11 mouse cellular contexts compared by ENCODE assay signal in the genomic region with DNA sequence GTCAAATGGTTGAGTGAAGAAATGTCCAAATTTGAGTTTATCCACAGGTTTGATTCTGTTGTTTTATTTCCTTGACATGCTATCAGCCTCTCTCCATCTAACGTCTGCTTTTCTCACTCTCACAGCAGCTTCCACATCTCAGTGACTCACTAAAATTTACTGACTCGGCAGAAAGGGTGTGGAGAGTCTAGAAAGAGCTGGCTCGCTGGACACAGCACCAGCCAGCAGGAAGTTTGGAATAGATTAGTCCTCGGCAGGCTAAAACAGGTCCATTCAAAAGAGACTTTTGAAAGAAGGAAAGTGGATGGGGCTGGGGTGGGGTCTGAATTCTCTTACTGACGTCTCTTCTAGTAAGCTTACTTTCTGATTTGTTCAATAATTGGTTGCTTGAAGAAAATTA. TPM values are rescaled to one million over a fixed set of nuclear protein-coding genes. Genes with fewer than 3 reads are reported as not detected.
DNase-seq lines count a peak whose midpoint lies in the region; ATAC-seq and TF ChIP-seq lines count a peak whose summit lies in the region.
"Had no signal": no experiment of that assay in that cellular context is flagged by ENCODE, and none has a peak within 500 bp of the region (broad histone marks: within the 10 kb centered on the region; RNA-seq: fewer than 3 reads in every experiment).

No protein-coding gene starts in this region.

- H3K9me3 ChIP-seq in hindbrain, postnatal 0 days (ENCODE audit: low read length): no peaks in the 10 kb centered on the region
- no peaks in the 10 kb centered on the region for H3K9me3 ChIP-seq in hindbrain, embryonic 10.5 days
- H3K9me3 ChIP-seq: hindbrain, embryonic 15.5 days had no signal

- DNase-seq in embryo, embryonic 11 days: peak; percentile 42
- DNase-seq in embryo, embryonic 9.5 days (ENCODE audit: extremely low spot score): no peak
- peak; percentile 27 for DNase-seq in hindbrain, postnatal 0 days (ENCODE audit: low spot score)
- DNase-seq in hindbrain, embryonic 10.5 days (ENCODE audit: low spot score): no peak
- DNase-seq in urinary bladder, postnatal 14 days (ENCODE audit: low spot score): peak; percentile 9
- DNase-seq in urinary bladder, adult 18-20 months (ENCODE audit: low spot score in 2 of 2): no peak
- DNase-seq: B cell, adult 2 months had no signal

- H3K9ac ChIP-seq in hindbrain, postnatal 0 days (replicated peaks; ENCODE audit: low read length): no peak overlapping the region
- H3K9ac ChIP-seq: hindbrain, embryonic 15.5 days; liver, embryonic 14.5 days had no signal

- peak; percentile 77 for ATAC-seq in hindbrain, postnatal 0 days
- ATAC-seq in inflammation-experienced regulatory T-cells, adult 6 months: no peak
- no peak for ATAC-seq in cerebellum, adult (ENCODE audit: insufficient number of reproducible peaks, low FRiP score, low TSS enrichment)

- H3K36me3 ChIP-seq in hindbrain, postnatal 0 days (ENCODE audit: insufficient read depth, low read length): no peaks in the 10 kb centered on the region
- no peaks in the 10 kb centered on the region for H3K36me3 ChIP-seq in hindbrain, embryonic 10.5 days

- H3K4me3 ChIP-seq in hindbrain, postnatal 0 days (ENCODE audit: low read length): no peak overlapping the region
- no peak overlapping the region for H3K4me3 ChIP-seq in hindbrain, embryonic 10.5 days
- H3K4me3 ChIP-seq: hindbrain, embryonic 15.5 days had no signal

- no peaks in the 10 kb centered on the region; the same call in 1 of the 2 replicates for H3K4me1 ChIP-seq in hindbrain, postnatal 0 days (ENCODE audit: insufficient read depth, low read length)
- 0 out of 2 replicates have a peak, but pooled peaks cover 6% of the 10 kb centered on the region for H3K4me1 ChIP-seq in hindbrain, embryonic 10.5 days (replicated peaks)
- H3K4me1 ChIP-seq: hindbrain, embryonic 15.5 days had no signal

- WGBS in hindbrain, postnatal 0 days: 17% methylated on average over 5 of the region's 5 CpGs
- WGBS in hindbrain, embryonic 10.5 days: 35% methylated on average over 5 of the region's 5 CpGs

- TF ChIP-seq CTCF in hindbrain, postnatal 0 days (IDR thresholded peaks at IDR 0.05; ENCODE audit: low read depth): no peak

- H3K4me2 ChIP-seq in hindbrain, postnatal 0 days (ENCODE audit: low read depth, low read length): no peak overlapping the region
- H3K4me2 ChIP-seq: hindbrain, embryonic 15.5 days had no signal

- no peak overlapping the region for H3K27ac ChIP-seq in hindbrain, postnatal 0 days
- no peak overlapping the region for H3K27ac ChIP-seq in hindbrain, embryonic 10.5 days
- H3K27ac ChIP-seq: hindbrain, embryonic 15.5 days; liver, embryonic 14.5 days had no signal

- no peaks in the 10 kb centered on the region for H3K27me3 ChIP-seq in hindbrain, postnatal 0 days (ENCODE audit: insufficient read depth, low read length)
- H3K27me3 ChIP-seq in hindbrain, embryonic 10.5 days (ENCODE audit: insufficient read depth, poor library complexity, severe bottlenecking): no peaks in the 10 kb centered on the region
- H3K27me3 ChIP-seq: hindbrain, embryonic 15.5 days had no signal

RNA-seq across cellular contexts. Expression of gene Plek, which starts 33.9 kb away (rescaled TPM):
- total RNA-seq in hindbrain, postnatal 0 days (2014; rRNA removed): 3.3 and 3.7 TPM in 2 replicates
- 4.0 and 4.1 TPM in 2 replicates for polyA plus RNA-seq in hindbrain, postnatal 0 days (2015; fragmentation: Nextera tagmentation; extraction: Ambion mirVana)
- 4.7 and 4.9 TPM in 2 replicates for polyA plus RNA-seq in hindbrain, embryonic 10.5 days (2016; fragmentation: Nextera tagmentation; extraction: Ambion mirVana)
- polyA plus RNA-seq in inflammation-experienced regulatory T-cells, adult 6 months (2017; shearing (Covaris generic)): 100 to 1,000 TPM in 1 of 3 experiments, 1 to 10 TPM in 2; 3.7 to 107 (median 5.9) TPM

RNA-seq across cellular contexts. Expression of gene Cnrip1, which starts 34.7 kb away (rescaled TPM):
- total RNA-seq in hindbrain, postnatal 0 days (2014; rRNA removed): 97.9 and 116 TPM in 2 replicates
- polyA plus RNA-seq in hindbrain, postnatal 0 days (2015; fragmentation: Nextera tagmentation; extraction: Ambion mirVana): 195 and 197 TPM in 2 replicates
- 17.5 and 22.5 TPM in 2 replicates for polyA plus RNA-seq in hindbrain, embryonic 10.5 days (2016; fragmentation: Nextera tagmentation; extraction: Ambion mirVana)
- polyA plus RNA-seq in inflammation-experienced regulatory T-cells, adult 6 months (2017; shearing (Covaris generic)): 10 to 100 TPM in 2 of 3 experiments, 1 to 10 TPM in 1; 6.2 to 14.0 (median 11.5) TPM

Comparison
In these comparisons a context has a peak if more than half of its experiments do, and no peak if none do; other contexts are left out.
1. DNase-seq: peak in embryo, embryonic 11 days (single experiment), hindbrain, postnatal 0 days (single experiment) and urinary bladder, postnatal 14 days (single experiment); none in embryo, embryonic 9.5 days (single experiment), hindbrain, embryonic 10.5 days (single experiment) and urinary bladder, adult 18-20 months (0 of 2).